Mouse (Mus musculus): Measurements from ENCODE around the gene Phtf1. TPM values are rescaled to one million over a fixed set of nuclear protein-coding genes. Genes with fewer than 3 reads are reported as not detected.

Phtf1 gene
- polyA plus RNA-seq (2012; rRNA removed): 16.9 and 20.7 TPM in 2 replicates

- Histone ChIP-seq H3K27me3 (ENCODE audit: control insufficient read depth, insufficient read depth, low read length) (no peaks in the 10 kb centered on the region), H3K27ac (ENCODE audit: control insufficient read depth, insufficient read depth, low read length) (peak within 1 kb of the TSS; percentile 67; the same call in 1 of the 2 replicates), H3K4me1 (replicated peaks; ENCODE audit: control insufficient read depth, insufficient read depth, low read length) (no peaks in the 10 kb centered on the region; the same call in 1 of the 2 replicates), H3K4me3 (ENCODE audit: control insufficient read depth, insufficient read depth, low read length) (peak within 1 kb of the TSS; percentile 92), H3K36me3 (ENCODE audit: control insufficient read depth, insufficient read depth, low read length) (peaks cover 6% of the 10 kb centered on the region)
- under 1% methylated on average over 70 of the region's 70 CpGs for WGBS
- DNase-seq: peak; percentile 85
- no peak for TF ChIP-seq CTCF (IDR thresholded peaks at IDR 0.05; ENCODE audit: borderline replicate concordance, control insufficient read depth, extremely low read depth, insufficient read depth, low read length, poor library complexity)
- peak; percentile 75 for TF ChIP-seq POLR2A (IDR thresholded peaks at IDR 0.05; ENCODE audit: control insufficient read depth, extremely low read depth, insufficient read depth, low read length, poor library complexity)
These were observed at the start of gene Phtf1 for GRCm38 (mm10) chr3:103967861-103968691. Gene Phtf1 (plus strand): TSS chr3:103968110.

- no peaks in the 10 kb centered on the region for H3K27me3 ChIP-seq (ENCODE audit: control insufficient read depth, insufficient read depth, low read length)
- DNase-seq: no peak
- H3K4me1 ChIP-seq (replicated peaks; ENCODE audit: control insufficient read depth, insufficient read depth, low read length): no peaks in the 10 kb centered on the region
- no peak overlapping the region for H3K4me3 ChIP-seq (ENCODE audit: control insufficient read depth, insufficient read depth, low read length)
- no peak overlapping the region for H3K27ac ChIP-seq (ENCODE audit: control insufficient read depth, insufficient read depth, low read length)
- no peaks in the 10 kb centered on the region for H3K36me3 ChIP-seq (ENCODE audit: control insufficient read depth, insufficient read depth, low read length)
- 96% methylated on average over 1 of the region's 1 CpGs for WGBS
- TF ChIP-seq POLR2A (IDR thresholded peaks at IDR 0.05; ENCODE audit: control insufficient read depth, extremely low read depth, insufficient read depth, low read length, poor library complexity) (no peak), CTCF (IDR thresholded peaks at IDR 0.05; ENCODE audit: borderline replicate concordance, control insufficient read depth, extremely low read depth, insufficient read depth, low read length, poor library complexity) (no peak)
These were observed 47.8 kb upstream of the Phtf1 start for GRCm38 (mm10) chr3:103920094-103920493.

- Histone ChIP-seq H3K27ac (ENCODE audit: control insufficient read depth, insufficient read depth, low read length) (no peak overlapping the region), H3K4me1 (replicated peaks; ENCODE audit: control insufficient read depth, insufficient read depth, low read length) (no peaks in the 10 kb centered on the region), H3K4me3 (ENCODE audit: control insufficient read depth, insufficient read depth, low read length) (no peak overlapping the region), H3K27me3 (ENCODE audit: control insufficient read depth, insufficient read depth, low read length) (no peaks in the 10 kb centered on the region), H3K36me3 (ENCODE audit: control insufficient read depth, insufficient read depth, low read length) (peaks cover 13% of the 10 kb centered on the region; the same call in 1 of the 2 replicates)
- TF ChIP-seq POLR2A (IDR thresholded peaks at IDR 0.05; ENCODE audit: control insufficient read depth, extremely low read depth, insufficient read depth, low read length, poor library complexity) (no peak), CTCF (IDR thresholded peaks at IDR 0.05; ENCODE audit: borderline replicate concordance, control insufficient read depth, extremely low read depth, insufficient read depth, low read length, poor library complexity) (no peak)
- WGBS: 97% methylated on average over 3 of the region's 3 CpGs
- DNase-seq: no peak
These were observed 42.6 kb upstream of the Phtf1 start for GRCm38 (mm10) chr3:103925302-103925701.

- Histone ChIP-seq H3K36me3 (ENCODE audit: control insufficient read depth, insufficient read depth, low read length) (peaks cover 13% of the 10 kb centered on the region; the same call in 1 of the 2 replicates), H3K27ac (ENCODE audit: control insufficient read depth, insufficient read depth, low read length) (no peak overlapping the region; the same call in 1 of the 2 replicates), H3K27me3 (ENCODE audit: control insufficient read depth, insufficient read depth, low read length) (no peaks in the 10 kb centered on the region), H3K4me1 (replicated peaks; ENCODE audit: control insufficient read depth, insufficient read depth, low read length) (no peaks in the 10 kb centered on the region), H3K4me3 (ENCODE audit: control insufficient read depth, insufficient read depth, low read length) (no peak overlapping the region)
- peak; percentile 45 for DNase-seq
- WGBS: 19% methylated on average over 6 of the region's 6 CpGs
- no peak for TF ChIP-seq CTCF (IDR thresholded peaks at IDR 0.05; ENCODE audit: borderline replicate concordance, control insufficient read depth, extremely low read depth, insufficient read depth, low read length, poor library complexity)
- TF ChIP-seq POLR2A (IDR thresholded peaks at IDR 0.05; ENCODE audit: control insufficient read depth, extremely low read depth, insufficient read depth, low read length, poor library complexity): no peak
These were observed 40.4 kb upstream of the Phtf1 start for GRCm38 (mm10) chr3:103927511-103927910.

GRCm38 (mm10) chr3:103944794-103945562 lies 22.9 kb upstream of the Phtf1 start:
- Histone ChIP-seq H3K4me3 (ENCODE audit: control insufficient read depth, insufficient read depth, low read length) (no peak overlapping the region), H3K27ac (ENCODE audit: control insufficient read depth, insufficient read depth, low read length) (no peak overlapping the region), H3K27me3 (ENCODE audit: control insufficient read depth, insufficient read depth, low read length) (no peaks in the 10 kb centered on the region), H3K36me3 (ENCODE audit: control insufficient read depth, insufficient read depth, low read length) (no peaks in the 10 kb centered on the region), H3K4me1 (replicated peaks; ENCODE audit: control insufficient read depth, insufficient read depth, low read length) (no peaks in the 10 kb centered on the region)
- DNase-seq: no peak
- no peak for TF ChIP-seq CTCF (IDR thresholded peaks at IDR 0.05; ENCODE audit: borderline replicate concordance, control insufficient read depth, extremely low read depth, insufficient read depth, low read length, poor library complexity)
- TF ChIP-seq POLR2A (IDR thresholded peaks at IDR 0.05; ENCODE audit: control insufficient read depth, extremely low read depth, insufficient read depth, low read length, poor library complexity): no peak
- 98% methylated on average over 1 of the region's 1 CpGs for WGBS

DNA sequence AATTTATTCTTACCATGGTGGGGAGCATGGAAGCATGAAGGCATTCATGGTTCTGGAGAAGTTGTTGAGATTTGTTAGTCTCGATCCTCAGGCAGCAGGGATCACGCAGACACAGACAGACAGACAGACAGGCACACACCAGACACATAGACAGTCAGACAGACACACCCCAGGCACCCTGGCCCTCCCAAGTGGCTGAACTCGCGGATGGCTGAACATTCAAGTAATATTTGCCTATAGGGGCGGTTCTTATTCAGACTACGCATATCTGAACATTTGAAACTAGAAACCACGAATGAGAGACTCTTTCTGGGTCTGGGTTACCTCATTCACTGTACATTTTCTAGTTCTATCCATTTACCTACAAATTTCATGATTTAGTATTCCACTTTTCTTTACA lies 19.2 kb upstream of the Phtf1 start:
- no peak overlapping the region for H3K4me3 ChIP-seq (ENCODE audit: control insufficient read depth, insufficient read depth, low read length)
- WGBS: 96% methylated on average over 7 of the region's 7 CpGs
- no peak overlapping the region for H3K27ac ChIP-seq (ENCODE audit: control insufficient read depth, insufficient read depth, low read length)
- DNase-seq: no peak
- H3K4me1 ChIP-seq (replicated peaks; ENCODE audit: control insufficient read depth, insufficient read depth, low read length): no peaks in the 10 kb centered on the region
- no peaks in the 10 kb centered on the region for H3K27me3 ChIP-seq (ENCODE audit: control insufficient read depth, insufficient read depth, low read length)
- TF ChIP-seq CTCF (IDR thresholded peaks at IDR 0.05; ENCODE audit: borderline replicate concordance, control insufficient read depth, extremely low read depth, insufficient read depth, low read length, poor library complexity) (no peak), POLR2A (IDR thresholded peaks at IDR 0.05; ENCODE audit: control insufficient read depth, extremely low read depth, insufficient read depth, low read length, poor library complexity) (no peak)
- H3K36me3 ChIP-seq (ENCODE audit: control insufficient read depth, insufficient read depth, low read length): no peaks in the 10 kb centered on the region

Data from thymus, adult 2 months (tissue).